Mouse (Mus musculus) kidney, adult 2 months (tissue): ENCODE results near the gene Ccr10. TPM values are rescaled to one million over a fixed set of nuclear protein-coding genes. Genes with fewer than 3 reads are reported as not detected.

ENCODE experiments used
- DNase-seq: peaks from one replicate; pipeline ENCODE4 v3.0.0; 2021
- H3K27ac ChIP-seq: fragments of 200-500 bp; 2 replicates; pipeline ENCODE4 v1.5.1; 2012; ENCODE audit warnings: low read depth, low read length, control low read depth, inconsistent platforms; ENCODE audit not compliant: insufficient read depth
- H3K27me3 ChIP-seq: fragments of 200-500 bp; replicated peaks from 2 replicates; pipeline ENCODE4 v1.6.1; 2012; ENCODE audit warnings: mild to moderate bottlenecking, moderate library complexity, low read length, inconsistent platforms; ENCODE audit not compliant: control insufficient read depth, insufficient read depth
- H3K36me3 ChIP-seq: fragments of 200-500 bp; 2 replicates; pipeline ENCODE4 v1.6.1; 2012; ENCODE audit warnings: mild to moderate bottlenecking, moderate library complexity, low read length, inconsistent platforms; ENCODE audit not compliant: control insufficient read depth, insufficient read depth
- H3K4me1 ChIP-seq: fragments of 200-500 bp; 2 replicates; pipeline ENCODE4 v1.6.1; 2011; ENCODE audit warnings: low read length; ENCODE audit not compliant: control insufficient read depth, insufficient read depth
- H3K4me3 ChIP-seq: fragments of 200-500 bp; 2 replicates; pipeline ENCODE4 v1.5.1; 2011; ENCODE audit warnings: mild to moderate bottlenecking, low read depth, low read length, control low read depth; ENCODE audit not compliant: insufficient read depth
- CTCF ChIP-seq: fragments of 200-500 bp; conservative IDR thresholded peaks from 2 replicates; pipeline ENCODE4 v1.5.1; 2011; ENCODE audit warnings: low read depth, mild to moderate bottlenecking, control low read depth, low read length, moderate library complexity, mixed read lengths; ENCODE audit not compliant: insufficient read depth, insufficient read length
- POLR2A ChIP-seq: fragments of 200-500 bp; IDR thresholded peaks from one replicate; pipeline ENCODE4 v1.6.1; 2011; ENCODE audit warnings: low read depth, low read length, control low read depth
- WGBS: fragments of 180-500 bp; shearing (Covaris S2); methylation state at CpG from one replicate; pipeline ENCODE4 v1.1.7; 2018; 5-methylcytosine and 5-hydroxymethylcytosine counted together
- polyA plus RNA-seq: library from polyadenylated mRNA; depleted of rRNA; stranded (reverse); fragments of >200 nt; gene quantifications from 2 replicates; pipeline ENCODE4 v1.2.3, GENCODE M21; 2012

Ccr10 gene
- polyA plus RNA-seq, 1 experiment, result 0.33 TPM

- WGBS, result 72% methylated on average over 11 of the region's 11 CpGs
- Histone ChIP-seq H3K4me1 (no peaks in the 10 kb centered on the region), H3K27ac (no peak overlapping the region), H3K4me3 (no peak overlapping the region), H3K36me3 (no peaks in the 10 kb centered on the region), H3K27me3 (no peaks in the 10 kb centered on the region)
- TF ChIP-seq POLR2A (no peak), CTCF (no peak)
- no peak for DNase-seq
Observed at GRCm38 (mm10) chr11:101188166-101188805, 13.0 kb upstream of the Ccr10 start.

DNA sequence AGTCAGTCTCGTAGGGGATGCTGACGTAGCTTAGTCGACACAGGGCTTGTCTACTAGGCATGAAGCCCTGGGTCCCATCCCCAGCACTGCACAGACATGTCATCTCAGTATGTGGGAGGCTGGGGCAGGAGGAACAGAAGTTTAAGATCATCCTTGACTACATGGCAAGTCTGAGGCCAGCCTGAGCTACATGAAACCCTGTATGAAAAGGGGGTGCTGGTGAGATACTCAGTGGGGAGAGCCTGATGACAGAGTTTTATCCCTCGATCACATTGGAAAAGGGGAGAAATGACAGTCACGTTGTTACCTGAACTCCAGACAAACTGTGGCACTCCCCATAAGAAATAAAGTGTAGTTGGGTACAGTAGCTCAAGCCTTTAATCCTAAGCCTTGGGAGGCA, 12.3 kb upstream of the Ccr10 start:
- H3K27me3 ChIP-seq, result no peaks in the 10 kb centered on the region
- TF ChIP-seq CTCF, result no peak
- no peak for TF ChIP-seq POLR2A
- no peak overlapping the region for H3K4me3 ChIP-seq
- 93% methylated on average over 5 of the region's 5 CpGs for WGBS
- H3K27ac ChIP-seq, result no peak overlapping the region
- no peaks in the 10 kb centered on the region for H3K4me1 ChIP-seq
- DNase-seq, result no peak
- no peaks in the 10 kb centered on the region for H3K36me3 ChIP-seq

DNA sequence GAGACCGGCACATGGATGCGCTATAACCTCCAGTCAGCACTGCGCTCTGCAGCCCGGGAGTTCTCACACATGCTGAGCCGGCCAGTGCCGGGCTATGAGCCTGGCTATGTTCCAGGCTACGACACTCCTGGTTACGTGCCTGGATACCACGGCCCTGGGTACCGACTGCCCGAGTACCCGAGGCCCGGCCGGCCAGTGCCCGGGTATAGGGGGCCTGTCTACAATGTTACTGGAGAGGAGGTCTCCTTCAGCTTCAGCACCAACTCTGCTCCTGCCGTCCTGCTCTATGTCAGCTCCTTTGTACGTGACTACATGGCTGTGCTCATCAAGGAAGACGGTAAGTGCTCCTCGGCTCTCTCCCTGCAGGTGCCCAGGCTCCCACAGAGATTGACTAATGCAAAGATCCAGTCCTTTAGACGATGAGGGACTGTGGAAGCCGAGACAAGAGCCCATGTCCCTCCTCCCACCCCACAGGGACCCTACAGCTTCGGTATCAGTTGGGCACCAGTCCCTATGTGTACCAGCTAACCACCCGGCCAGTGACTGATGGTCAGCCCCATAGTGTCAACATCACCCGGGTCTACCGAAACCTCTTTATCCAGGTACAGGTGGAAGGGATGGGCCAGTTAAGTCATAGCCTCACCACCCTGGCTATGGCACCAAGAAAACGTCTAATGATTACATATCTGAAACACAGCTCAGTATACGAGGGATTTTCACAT, 11.4 kb upstream of the Ccr10 start:
- H3K27ac ChIP-seq, result no peak overlapping the region
- no peaks in the 10 kb centered on the region for H3K36me3 ChIP-seq
- TF ChIP-seq POLR2A (no peak), CTCF (no peak)
- no peaks in the 10 kb centered on the region for H3K27me3 ChIP-seq
- 90% methylated on average over 27 of the region's 27 CpGs for WGBS
- no peak overlapping the region for H3K4me3 ChIP-seq
- H3K4me1 ChIP-seq, result no peaks in the 10 kb centered on the region
- DNase-seq, result no peak

DNA sequence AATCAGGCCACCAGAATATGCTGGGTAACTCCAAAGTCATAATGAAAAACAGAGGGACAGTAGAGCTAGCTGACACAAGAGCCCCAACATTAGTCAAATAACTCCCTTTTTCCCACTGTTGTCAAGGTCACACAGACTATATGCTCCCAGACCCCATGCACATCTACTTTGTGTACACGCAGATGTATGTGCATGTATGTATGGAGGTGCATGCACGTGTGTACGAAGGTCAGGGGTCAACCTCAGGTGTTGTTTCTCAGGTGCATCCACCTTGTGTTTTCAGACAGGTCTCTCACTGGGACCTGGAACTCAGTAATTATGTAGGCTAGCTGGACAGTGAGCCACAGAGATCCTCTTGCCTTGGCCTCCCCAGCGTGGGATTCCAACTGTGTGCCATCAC, 10.2 kb upstream of the Ccr10 start:
- Histone ChIP-seq H3K4me3 (no peak overlapping the region), H3K27ac (no peak overlapping the region), H3K27me3 (no peaks in the 10 kb centered on the region), H3K4me1 (no peaks in the 10 kb centered on the region), H3K36me3 (no peaks in the 10 kb centered on the region)
- TF ChIP-seq CTCF (no peak), POLR2A (no peak)
- 95% methylated on average over 4 of the region's 4 CpGs for WGBS
- no peak for DNase-seq

DNA sequence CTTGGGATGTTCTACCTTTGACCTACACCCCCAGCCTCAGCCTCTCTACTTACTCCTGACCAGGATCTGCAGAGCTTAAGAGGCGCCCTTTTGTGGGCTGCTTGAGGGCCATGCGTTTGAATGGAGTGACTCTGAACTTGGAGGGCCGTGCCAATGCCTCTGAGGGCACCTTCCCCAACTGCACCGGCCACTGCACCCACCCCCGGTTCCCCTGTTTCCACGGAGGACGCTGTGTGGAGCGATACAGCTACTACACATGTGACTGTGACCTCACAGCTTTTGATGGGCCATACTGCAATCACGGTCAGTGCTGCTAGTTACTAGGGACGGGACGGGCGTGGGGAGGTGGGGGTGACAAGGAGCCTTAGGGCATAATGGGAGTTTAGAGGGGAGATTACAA, 9.7 kb upstream of the Ccr10 start:
- Histone ChIP-seq H3K4me1 (no peaks in the 10 kb centered on the region), H3K27me3 (no peaks in the 10 kb centered on the region), H3K27ac (no peak overlapping the region), H3K4me3 (no peak overlapping the region), H3K36me3 (no peaks in the 10 kb centered on the region)
- TF ChIP-seq POLR2A (no peak), CTCF (no peak)
- DNase-seq, result no peak
- WGBS, result 87% methylated on average over 12 of the region's 12 CpGs

DNA sequence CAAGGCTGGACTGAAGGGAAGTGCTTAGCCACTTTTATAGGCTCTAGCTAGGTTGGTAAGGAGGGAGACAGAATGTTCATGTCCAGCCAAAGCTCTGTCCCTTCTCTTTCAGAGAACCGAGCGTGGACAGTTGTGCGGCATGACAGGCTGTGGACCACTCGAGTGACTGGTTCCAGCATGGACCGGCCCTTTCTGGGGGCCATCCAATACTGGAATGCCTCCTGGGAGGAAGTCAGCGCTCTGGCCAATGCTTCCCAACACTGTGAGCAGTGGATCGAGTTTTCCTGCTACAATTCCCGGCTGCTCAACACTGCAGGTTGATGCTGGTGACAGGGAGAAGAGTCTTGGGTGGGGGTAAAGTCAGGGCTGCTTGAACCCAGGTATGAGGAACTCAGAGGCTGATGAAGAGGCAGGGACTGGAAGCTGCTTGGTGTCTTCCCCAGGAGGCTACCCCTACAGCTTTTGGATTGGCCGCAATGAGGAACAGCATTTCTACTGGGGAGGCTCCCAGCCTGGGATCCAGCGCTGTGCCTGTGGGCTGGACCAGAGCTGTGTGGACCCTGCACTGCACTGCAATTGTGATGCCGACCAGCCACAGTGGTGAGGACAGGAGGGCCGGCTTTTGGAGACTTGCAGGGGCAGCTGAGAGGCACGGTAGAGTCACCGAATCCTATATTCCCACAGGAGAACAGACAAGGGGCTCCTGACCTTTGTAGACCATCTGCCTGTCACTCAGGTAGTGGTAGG, 7.7 kb upstream of the Ccr10 start:
- Histone ChIP-seq H3K4me1 (no peaks in the 10 kb centered on the region), H3K27me3 (no peaks in the 10 kb centered on the region), H3K4me3 (no peak overlapping the region), H3K27ac (no peak overlapping the region), H3K36me3 (no peaks in the 10 kb centered on the region)
- WGBS, result 76% methylated on average over 14 of the region's 14 CpGs
- DNase-seq, result no peak
- TF ChIP-seq CTCF, result no peak
- TF ChIP-seq POLR2A, result no peak

DNA sequence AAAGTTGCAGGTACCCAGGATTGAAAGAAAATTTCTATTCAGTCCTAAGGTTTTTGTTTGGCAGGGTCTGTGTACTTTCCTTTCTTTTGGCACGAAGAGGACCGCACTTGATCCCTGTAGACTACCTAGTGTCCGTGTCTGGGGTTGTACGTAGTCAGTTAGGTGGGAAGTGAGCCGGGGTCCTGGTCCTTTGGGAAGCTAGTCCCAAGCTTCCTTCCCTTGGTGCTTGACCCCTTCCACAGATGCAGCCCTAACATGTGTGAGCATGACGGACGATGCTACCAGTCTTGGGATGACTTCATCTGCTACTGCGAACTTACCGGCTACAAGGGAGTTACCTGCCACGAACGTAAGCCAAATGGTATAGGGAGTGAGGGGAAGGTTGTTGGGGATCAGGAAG, 6.7 kb upstream of the Ccr10 start:
- TF ChIP-seq CTCF (no peak), POLR2A (no peak)
- H3K4me1 ChIP-seq, result no peaks in the 10 kb centered on the region
- no peaks in the 10 kb centered on the region for H3K27me3 ChIP-seq
- 94% methylated on average over 11 of the region's 11 CpGs for WGBS
- no peak overlapping the region for H3K27ac ChIP-seq
- DNase-seq, result no peak
- no peak overlapping the region for H3K4me3 ChIP-seq
- no peaks in the 10 kb centered on the region for H3K36me3 ChIP-seq
